Mouse (Mus musculus) stomach, postnatal 0 days (tissue): ENCODE data around the gene Bsn. TPM values are rescaled to one million over a fixed set of nuclear protein-coding genes. Genes with fewer than 3 reads are reported as not detected.

Experiments
- ATAC-seq: fragments of 200-750 bp; cut with Nextera tagmentation; 2 replicates; pipeline ENCODE4 v1.8.0; 2017; ENCODE audit not compliant: low FRiP score, low TSS enrichment
- DNase-seq: peaks from one replicate; pipeline ENCODE4 v3.0.0-alpha.2; 2016; ENCODE audit warnings: low spot score
- H3K27ac ChIP-seq: fragments of 300-500 bp; sonication (generic); replicated peaks from 2 replicates; pipeline ENCODE4 v1.5.1; 2014; ENCODE audit warnings: mild to moderate bottlenecking, control low read depth
- H3K27me3 ChIP-seq: fragments of 300-500 bp; sonication (generic); 2 replicates; pipeline ENCODE4 v1.6.1; 2014; ENCODE audit warnings: low read length; ENCODE audit not compliant: control insufficient read depth, insufficient read depth
- H3K36me3 ChIP-seq: fragments of 300-500 bp; sonication (generic); 2 replicates; pipeline ENCODE4 v1.6.1; 2014; ENCODE audit warnings: low read length, mixed read lengths; ENCODE audit not compliant: control insufficient read depth, insufficient read depth
- H3K4me1 ChIP-seq: fragments of 300-500 bp; sonication (generic); replicated peaks from 2 replicates; pipeline ENCODE4 v1.6.1; 2014; ENCODE audit warnings: antibody characterized with exemption; ENCODE audit not compliant: control insufficient read depth, insufficient read depth
- H3K4me2 ChIP-seq: fragments of 300-500 bp; sonication (generic); replicated peaks from 2 replicates; pipeline ENCODE4 v1.6.1; 2014; ENCODE audit warnings: low read depth, mild to moderate bottlenecking, control low read depth, moderate library complexity
- H3K4me3 ChIP-seq: fragments of 300-500 bp; sonication (generic); 2 replicates; pipeline ENCODE4 v1.5.1; 2014; ENCODE audit warnings: low read depth, low read length, control low read depth
- H3K9ac ChIP-seq: fragments of 300-500 bp; sonication (generic); 2 replicates; pipeline ENCODE4 v1.6.1; 2014; ENCODE audit warnings: mild to moderate bottlenecking, low read length, control low read depth, mixed read lengths
- H3K9me3 ChIP-seq: fragments of 300-500 bp; sonication (generic); 2 replicates; pipeline ENCODE4 v1.6.1; 2016; ENCODE audit warnings: low read length; ENCODE audit not compliant: control insufficient read depth
- CTCF ChIP-seq: IDR thresholded peaks from 2 replicates; pipeline ENCODE4 v1.5.1; 2016; ENCODE audit warnings: antibody characterized with exemption, low read depth, mild to moderate bottlenecking, moderate library complexity
- EP300 ChIP-seq: optimal IDR thresholded peaks from 2 replicates; pipeline ENCODE3; 2016; ENCODE audit warnings: antibody characterized with exemption
- WGBS: fragments of 180-500 bp; shearing (Covaris S2); extraction: QIAGEN DNeasy Blood & Tissue Kit; methylation state at CpG from one replicate; pipeline ENCODE4 v1.1.7; 2014; 5-methylcytosine and 5-hydroxymethylcytosine counted together
- polyA plus RNA-seq: library from polyadenylated mRNA; unstranded; fragments of >200 nt; fragmentation: Nextera tagmentation; extraction: Ambion mirVana; gene quantifications from 2 replicates; pipeline ENCODE4 v1.2.1, GENCODE M21; 2015

Gene Bsn
- polyA plus RNA-seq, 1 experiment from 2014 or later, result 1.6 TPM

- Histone ChIP-seq H3K9me3 (no peaks in the 10 kb centered on the region), H3K27ac (peak overlapping the region; percentile 56; the same call in 1 of the 2 replicates), H3K9ac (no peak overlapping the region), H3K4me2 (no peak overlapping the region), H3K36me3 (peaks cover 20% of the 10 kb centered on the region; the same call in 1 of the 2 replicates), H3K4me1 (0 out of 2 replicates have a peak, but pooled peaks cover 4% of the 10 kb centered on the region), H3K27me3 (no peaks in the 10 kb centered on the region), H3K4me3 (no peak overlapping the region)
- no peak for DNase-seq
- no peak for ATAC-seq
- WGBS, result 85% methylated on average over 22 of the region's 22 CpGs
- TF ChIP-seq CTCF (no peak), EP300 (no peak)
Observed at GRCm38 (mm10) chr9:108054331-108055040, 135.7 kb downstream of the Bsn start.

- H3K4me2 ChIP-seq, result peak overlapping the region; percentile 50; the same call in 1 of the 2 replicates
- 72% methylated on average over 15 of the region's 15 CpGs for WGBS
- H3K9ac ChIP-seq, result 0 out of 2 replicates have a peak overlapping the region, but pooled peaks have one; percentile 38
- ATAC-seq, result peak; percentile 4; the same call in 1 of the 2 replicates
- peak; percentile 75 for DNase-seq
- 0 out of 2 replicates have a peak, but pooled peaks cover 4% of the 10 kb centered on the region for H3K4me1 ChIP-seq
- peak overlapping the region; percentile 74 for H3K27ac ChIP-seq
- TF ChIP-seq EP300 (no peak), CTCF (no peak)
- H3K27me3 ChIP-seq, result no peaks in the 10 kb centered on the region
- H3K9me3 ChIP-seq, result no peaks in the 10 kb centered on the region
- H3K4me3 ChIP-seq, result no peak overlapping the region
- peaks cover 14% of the 10 kb centered on the region; the same call in 1 of the 2 replicates for H3K36me3 ChIP-seq
Observed at GRCm38 (mm10) chr9:108053665-108054225, 136.4 kb downstream of the Bsn start.

- peaks cover 13% of the 10 kb centered on the region; the same call in 1 of the 2 replicates for H3K36me3 ChIP-seq
- 52% methylated on average over 20 of the region's 20 CpGs for WGBS
Observed at GRCm38 (mm10) chr9:108052885-108053664, 137.1 kb downstream of the Bsn start, which contains the start of gene Amigo3. Gene Amigo3 (plus strand): TSS chr9:108053159.

GRCm38 (mm10) chr9:108052411-108052810 lies 137.8 kb downstream of the Bsn start:
- ATAC-seq (no peak), DNase-seq (no peak)
- Histone ChIP-seq H3K36me3 (peaks cover 12% of the 10 kb centered on the region; the same call in 1 of the 2 replicates), H3K9ac (no peak overlapping the region), H3K4me1 (0 out of 2 replicates have a peak, but pooled peaks cover 4% of the 10 kb centered on the region), H3K27ac (peak overlapping the region; percentile 40), H3K27me3 (no peaks in the 10 kb centered on the region), H3K9me3 (no peaks in the 10 kb centered on the region), H3K4me3 (no peak overlapping the region), H3K4me2 (no peak overlapping the region)
- TF ChIP-seq CTCF, result no peak
- TF ChIP-seq EP300, result no peak
- WGBS, result 69% methylated on average over 7 of the region's 7 CpGs

More at GRCm38 (mm10) chr9:108052885-108053664, 137.1 kb downstream of the Bsn start, which contains the start of gene Amigo3:
- H3K4me3 ChIP-seq, result peak within 1 kb of the TSS; percentile 10; the same call in 1 of the 2 replicates
- 0 out of 2 replicates have a peak, but pooled peaks cover 4% of the 10 kb centered on the region for H3K4me1 ChIP-seq
- H3K27me3 ChIP-seq, result no peaks in the 10 kb centered on the region
- peak within 1 kb of the TSS; percentile 50 for H3K4me2 ChIP-seq
- DNase-seq, result peak; percentile 98
- TF ChIP-seq EP300, result no peak
- peak; percentile 99 for TF ChIP-seq CTCF
- H3K9ac ChIP-seq, result 0 out of 2 replicates have a peak within 1 kb of the TSS, but pooled peaks have one; percentile 38
- ATAC-seq, result peak; percentile 55
- no peaks in the 10 kb centered on the region for H3K9me3 ChIP-seq
- H3K27ac ChIP-seq, result peak within 1 kb of the TSS; percentile 74

GRCm38 (mm10) chr9:108051931-108052220 lies 138.3 kb downstream of the Bsn start:
- no peak for TF ChIP-seq EP300
- Histone ChIP-seq H3K4me3 (no peak overlapping the region), H3K27me3 (no peaks in the 10 kb centered on the region), H3K36me3 (peaks cover 11% of the 10 kb centered on the region; the same call in 1 of the 2 replicates), H3K4me1 (0 out of 2 replicates have a peak, but pooled peaks cover 4% of the 10 kb centered on the region), H3K9me3 (no peaks in the 10 kb centered on the region), H3K27ac (no peak overlapping the region), H3K4me2 (no peak overlapping the region), H3K9ac (0 out of 2 replicates have a peak overlapping the region, but pooled peaks have one; percentile 23)
- DNase-seq (no peak), ATAC-seq (no peak)
- WGBS, result 87% methylated on average over 4 of the region's 4 CpGs
